Mouse (Mus musculus) gastrocnemius, adult 8-10 months (tissue): Measurements from ENCODE around the gene Clcn6. TPM values are rescaled to one million over a fixed set of nuclear protein-coding genes. Genes with fewer than 3 reads are reported as not detected.
A peak's percentile ranks its signal among the peaks of the same experiment; 100 is the strongest.

ENCODE experiments used
- DNase-seq, 2 experiments: peaks; one replicate each; pipeline ENCODE4 v3.0.0; 2022; ENCODE audit warnings: low spot score in 2 of 2
- total RNA-seq, 4 experiments: library from RNA; stranded (reverse); gene quantifications; 2 replicates each; pipeline ENCODE4 v1.2.4; 2022

Gene Clcn6
- total RNA-seq, 4 experiments from 2014 or later: 4.1 to 5.3 (median 4.7) TPM

DNA sequence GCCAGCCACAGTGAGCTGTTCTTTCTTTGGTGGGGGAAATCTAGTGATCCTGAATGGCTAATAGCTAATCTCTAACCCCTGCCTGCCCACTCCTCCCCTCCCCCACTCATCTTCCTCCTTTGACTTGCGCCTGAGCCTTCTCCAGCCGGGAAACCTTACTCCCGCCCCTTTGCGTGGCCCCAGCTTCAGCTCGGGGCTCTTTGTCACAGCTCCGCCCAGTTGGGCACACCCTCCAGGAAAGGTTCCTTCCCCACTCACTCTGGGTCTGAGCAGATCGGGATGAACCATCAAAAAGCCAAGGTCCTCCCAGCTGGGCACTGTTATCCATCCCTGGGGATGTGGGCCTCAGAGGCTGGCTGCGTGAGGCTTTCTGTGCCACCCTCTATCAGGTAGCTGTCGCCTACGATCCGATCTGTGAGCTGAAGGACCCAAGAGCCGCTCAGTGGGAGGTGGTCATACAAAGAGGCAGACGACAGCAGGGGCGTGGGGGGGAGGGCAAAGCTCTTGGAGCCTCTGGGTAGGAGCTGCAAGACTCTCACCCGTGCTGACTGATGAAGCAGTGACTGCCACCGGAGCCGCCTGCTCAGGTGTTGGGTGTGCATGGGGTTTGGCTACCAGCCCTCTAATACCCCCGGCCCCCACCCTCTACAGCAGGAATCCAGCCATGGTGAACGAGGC, 2.5 kb upstream of the Clcn6 start:
- peak; percentile 47 to 59 for DNase-seq

DNA sequence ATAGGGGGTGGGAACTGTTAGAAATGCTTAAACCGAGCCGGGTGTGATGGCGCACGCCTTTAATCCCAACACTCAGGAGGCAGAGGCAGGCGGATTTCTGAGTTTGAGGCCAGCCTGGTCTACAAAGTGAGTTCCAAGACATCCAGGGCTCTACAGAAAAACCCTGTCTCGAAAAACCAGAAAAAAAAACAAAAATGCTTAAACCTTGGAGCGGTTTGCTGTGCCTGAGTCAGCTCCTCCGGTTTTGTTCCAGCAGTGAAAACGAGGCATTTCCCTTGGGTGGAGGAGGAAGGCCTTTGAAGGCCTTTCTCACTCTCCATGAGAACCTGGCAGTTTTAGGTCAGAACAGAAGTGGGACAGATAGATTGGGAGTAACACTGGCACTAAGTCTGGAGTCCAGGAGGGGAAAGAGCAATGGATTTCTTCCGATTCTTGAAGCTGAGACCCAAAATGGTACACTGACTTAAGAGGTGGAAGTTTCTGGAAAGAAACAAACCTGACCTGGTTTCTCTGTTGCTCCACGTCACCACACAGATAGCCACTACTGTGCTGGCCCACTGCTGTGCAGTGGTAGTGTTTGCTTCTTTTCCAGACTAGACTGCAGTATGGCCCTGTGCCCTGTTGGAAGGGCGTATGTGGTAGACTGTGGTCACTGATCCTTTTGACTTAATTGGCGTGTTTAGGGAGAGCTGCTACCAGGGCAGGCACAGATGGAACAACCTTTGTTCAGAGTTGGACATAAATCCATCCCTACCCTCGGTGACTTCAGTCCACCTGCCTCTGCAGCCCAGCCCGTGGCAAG, 1.6 kb upstream of the Clcn6 start:
- DNase-seq: no peak

DNA sequence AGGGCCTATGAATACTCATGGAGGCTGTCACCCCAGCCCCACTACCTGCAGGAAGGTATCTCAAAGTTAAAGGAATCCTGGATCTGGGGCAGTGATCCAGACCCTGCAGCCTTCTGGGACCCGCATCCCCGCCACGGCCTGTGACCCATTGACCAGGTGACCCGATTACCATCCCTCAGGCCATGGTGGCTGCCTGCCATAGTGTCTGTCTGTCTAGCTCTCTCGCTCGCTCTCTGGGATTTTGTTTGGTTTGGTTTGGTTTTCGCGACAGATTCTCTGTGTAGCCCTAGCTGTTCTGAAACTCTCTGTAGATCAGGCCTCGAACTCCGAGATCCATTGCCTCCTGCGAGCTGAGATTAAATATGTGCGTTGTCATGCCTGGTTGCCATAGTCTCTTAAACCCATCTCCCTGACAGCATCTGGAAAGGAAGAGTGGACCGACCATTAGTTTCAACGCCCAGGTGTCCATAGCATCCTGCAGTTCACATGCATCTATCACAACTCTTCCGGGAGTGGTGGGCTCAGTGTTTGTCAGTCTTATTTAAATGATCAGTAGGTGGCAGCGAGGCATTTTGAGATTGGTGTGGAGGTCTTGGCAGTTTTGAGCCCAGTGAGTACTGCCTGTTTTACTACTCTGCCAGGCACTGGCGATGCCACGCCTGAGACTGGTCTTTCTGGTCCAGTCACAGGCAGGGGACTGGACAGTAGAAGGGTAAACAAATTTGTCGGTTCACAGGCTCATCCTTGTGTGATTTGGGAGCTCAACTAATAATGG, 820 bp upstream of the Clcn6 start:
- DNase-seq: no peak

DNA sequence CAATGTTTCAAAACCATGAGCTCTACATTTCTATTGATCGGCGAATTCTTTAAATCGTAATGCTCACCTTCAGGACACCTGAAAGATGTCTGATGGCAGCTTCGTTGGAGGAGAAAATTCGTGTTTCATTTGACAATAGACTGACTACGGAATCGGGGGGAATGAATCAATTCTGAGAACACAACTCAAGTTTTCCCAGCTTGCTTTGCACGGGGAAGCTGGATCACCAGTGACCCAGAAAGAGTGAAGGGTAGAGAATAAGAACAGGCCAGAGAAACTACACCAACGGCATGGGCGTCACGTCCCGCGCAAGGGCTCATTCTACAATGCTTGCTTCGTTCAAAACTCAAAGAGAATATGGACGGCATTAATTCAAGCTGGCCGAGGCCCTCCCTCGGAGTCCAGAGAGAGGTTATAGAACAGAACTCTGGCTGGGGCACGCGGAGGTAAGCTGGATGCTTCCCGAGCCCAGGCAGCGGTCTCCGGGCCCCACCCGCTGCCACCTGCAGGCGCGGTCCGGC, 482 bp downstream of the Clcn6 start:
- no peak for DNase-seq

GRCm38 (mm10) chr4:148035440-148035839, 3.2 kb downstream of the Clcn6 start:
- DNase-seq: no peak

DNA sequence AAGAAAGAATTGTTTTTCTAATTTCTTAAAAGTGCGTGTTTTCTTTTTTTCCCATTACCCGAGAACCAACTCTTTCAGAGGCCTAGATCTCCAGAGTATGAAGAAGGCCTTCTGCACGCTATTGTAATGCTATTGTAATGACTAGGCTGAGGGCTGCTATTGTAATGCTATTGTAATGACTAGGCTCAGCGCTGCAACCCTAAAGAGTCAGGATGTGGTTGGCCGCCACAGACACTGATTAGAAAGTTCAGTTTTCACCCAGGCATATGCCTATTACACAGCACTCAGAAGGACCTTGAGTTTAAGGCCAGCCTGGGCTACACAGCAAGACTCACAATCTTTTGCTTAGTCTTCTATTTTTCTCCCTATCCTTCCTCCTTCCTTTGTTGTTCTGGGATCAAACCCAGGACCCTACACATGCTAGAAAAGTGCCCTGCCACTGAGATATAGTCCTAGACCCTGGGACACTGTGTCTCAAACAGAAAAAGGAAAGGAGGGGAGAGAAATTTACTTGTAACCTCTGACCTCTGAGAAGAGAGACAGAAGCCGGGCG, 4.7 kb downstream of the Clcn6 start:
- no peak for DNase-seq

- no peak for DNase-seq
Observed at GRCm38 (mm10) chr4:148030506-148030905, 8.1 kb downstream of the Clcn6 start.

DNA sequence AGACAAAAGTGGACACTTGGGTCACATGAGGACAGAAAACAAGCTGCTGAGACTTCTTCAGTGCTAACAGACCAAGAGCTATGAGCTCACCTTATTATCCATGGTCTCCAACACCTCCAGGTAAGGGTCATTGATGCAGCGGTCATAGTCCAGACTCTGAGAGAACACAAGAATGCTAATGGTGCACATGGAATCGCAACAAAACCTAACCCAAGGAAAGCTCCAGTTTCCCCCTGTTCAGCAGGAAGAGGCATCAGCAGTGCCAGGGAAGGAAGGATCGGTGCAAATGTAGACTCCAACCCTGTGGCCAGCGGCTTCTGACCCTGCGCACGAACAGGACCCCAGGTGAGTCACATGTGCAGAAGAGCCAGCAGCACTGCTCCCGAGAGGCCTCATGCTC, 9.3 kb downstream of the Clcn6 start:
- no peak for DNase-seq

- no peak for DNase-seq
Observed at GRCm38 (mm10) chr4:148024003-148024402, 14.6 kb downstream of the Clcn6 start.

DNA sequence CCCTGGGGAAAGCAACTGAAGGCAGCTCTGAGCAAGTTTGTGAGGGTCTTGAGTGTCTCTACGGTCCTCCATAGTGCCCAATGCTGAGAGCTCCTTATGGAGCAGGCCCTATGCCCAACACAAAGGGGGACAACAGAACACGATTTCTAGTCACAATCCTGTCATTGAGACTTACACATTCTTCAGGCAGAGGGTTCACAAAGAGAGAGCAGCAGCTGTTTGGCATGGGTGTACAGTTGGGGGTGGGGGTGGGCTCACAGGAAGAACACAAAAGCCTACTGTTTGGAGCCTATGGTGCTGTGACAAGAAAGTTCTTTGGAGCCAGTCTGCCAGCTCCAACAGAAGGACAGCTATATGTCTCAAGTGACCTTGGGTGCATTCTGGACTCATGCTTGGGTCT, 20.2 kb downstream of the Clcn6 start:
- DNase-seq: no peak

DNA sequence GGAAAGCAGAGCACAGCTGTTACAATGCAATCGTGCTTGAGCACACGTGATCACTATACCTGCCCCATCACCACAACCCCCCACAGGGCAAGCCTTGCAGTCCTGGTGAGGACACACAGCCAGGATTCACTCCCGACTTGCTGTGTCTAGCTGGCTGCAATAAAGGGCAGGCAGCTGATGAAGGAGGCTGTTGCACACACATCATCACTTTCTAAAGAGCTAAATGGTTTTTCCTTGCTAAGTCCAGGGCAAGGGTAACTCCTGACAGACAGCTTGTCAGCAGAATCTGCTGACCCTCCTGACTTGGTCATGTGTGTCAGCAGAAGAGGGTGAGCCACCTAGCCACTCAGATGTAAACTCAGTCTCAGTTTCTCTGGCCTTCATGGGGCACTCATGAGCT, 21.6 kb downstream of the Clcn6 start:
- no peak for DNase-seq

DNA sequence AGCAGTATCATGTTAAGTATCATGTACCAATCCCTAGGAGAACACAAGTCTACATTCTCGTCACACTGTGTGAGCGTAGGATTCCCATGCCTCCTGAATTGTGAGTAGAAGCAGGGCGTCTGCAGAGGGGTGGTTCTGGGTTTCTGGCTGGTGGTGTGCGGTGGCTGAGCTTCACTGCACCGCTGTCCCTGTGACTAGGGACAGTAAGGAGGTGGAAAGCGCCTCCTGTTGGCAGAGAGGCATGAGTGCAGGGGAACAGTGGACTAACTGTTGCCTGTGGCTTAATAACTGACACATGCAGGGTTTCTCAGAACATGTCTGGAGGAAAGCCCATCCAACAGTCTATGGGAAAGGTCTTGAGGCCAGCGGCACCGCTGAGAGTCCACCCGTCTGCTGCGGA, 23.2 kb downstream of the Clcn6 start:
- DNase-seq: no peak

GRCm38 (mm10) chr4:148012216-148012615, 26.4 kb downstream of the Clcn6 start:
- no peak for DNase-seq

- DNase-seq: no peak
Observed at GRCm38 (mm10) chr4:148011332-148011731, 27.3 kb downstream of the Clcn6 start.

GRCm38 (mm10) chr4:148009641-148010040, 29.0 kb downstream of the Clcn6 start:
- DNase-seq: no peak

DNA sequence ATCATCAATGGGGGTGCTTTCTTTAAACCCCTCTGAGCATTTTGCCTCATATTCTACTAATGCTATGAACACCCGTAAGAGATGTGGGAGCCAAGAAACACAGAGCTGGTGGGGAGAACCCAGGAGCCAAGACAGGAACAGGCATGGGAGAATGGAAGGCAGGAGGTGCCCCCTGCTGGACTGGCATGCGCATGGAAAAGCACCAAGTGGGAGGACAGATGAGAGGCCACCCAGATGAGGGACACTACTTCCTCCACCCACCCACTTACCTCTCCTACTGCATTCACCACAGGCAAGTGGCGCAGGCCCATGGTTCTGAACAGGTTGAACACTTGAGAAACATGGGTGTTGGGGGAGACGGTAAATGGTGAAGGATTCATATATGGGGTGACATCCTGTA, 30.2 kb downstream of the Clcn6 start:
- peak; percentile 9 to 42 for DNase-seq

GRCm38 (mm10) chr4:148004361-148004760, 34.3 kb downstream of the Clcn6 start:
- no peak for DNase-seq

DNA sequence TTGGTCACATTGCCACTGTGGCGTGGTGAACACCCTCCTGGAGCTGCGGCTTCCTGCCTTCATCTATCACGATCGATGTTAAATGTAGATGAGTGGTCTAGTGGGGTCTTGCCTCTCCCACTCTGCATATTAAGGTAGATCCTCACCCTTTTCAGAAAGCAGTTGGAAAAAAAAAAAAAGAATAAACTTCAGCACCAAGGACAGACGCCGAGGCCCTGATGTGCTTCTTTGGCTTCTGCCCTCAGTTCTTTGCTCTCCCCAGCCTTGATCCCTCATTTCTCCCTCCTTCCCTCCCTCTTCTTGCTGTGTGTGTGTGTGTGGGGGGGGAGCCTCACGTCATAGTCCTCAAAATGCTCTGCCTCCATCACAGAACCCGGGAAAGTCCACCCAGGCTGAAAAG, 36.8 kb downstream of the Clcn6 start:
- DNase-seq: no peak

DNA sequence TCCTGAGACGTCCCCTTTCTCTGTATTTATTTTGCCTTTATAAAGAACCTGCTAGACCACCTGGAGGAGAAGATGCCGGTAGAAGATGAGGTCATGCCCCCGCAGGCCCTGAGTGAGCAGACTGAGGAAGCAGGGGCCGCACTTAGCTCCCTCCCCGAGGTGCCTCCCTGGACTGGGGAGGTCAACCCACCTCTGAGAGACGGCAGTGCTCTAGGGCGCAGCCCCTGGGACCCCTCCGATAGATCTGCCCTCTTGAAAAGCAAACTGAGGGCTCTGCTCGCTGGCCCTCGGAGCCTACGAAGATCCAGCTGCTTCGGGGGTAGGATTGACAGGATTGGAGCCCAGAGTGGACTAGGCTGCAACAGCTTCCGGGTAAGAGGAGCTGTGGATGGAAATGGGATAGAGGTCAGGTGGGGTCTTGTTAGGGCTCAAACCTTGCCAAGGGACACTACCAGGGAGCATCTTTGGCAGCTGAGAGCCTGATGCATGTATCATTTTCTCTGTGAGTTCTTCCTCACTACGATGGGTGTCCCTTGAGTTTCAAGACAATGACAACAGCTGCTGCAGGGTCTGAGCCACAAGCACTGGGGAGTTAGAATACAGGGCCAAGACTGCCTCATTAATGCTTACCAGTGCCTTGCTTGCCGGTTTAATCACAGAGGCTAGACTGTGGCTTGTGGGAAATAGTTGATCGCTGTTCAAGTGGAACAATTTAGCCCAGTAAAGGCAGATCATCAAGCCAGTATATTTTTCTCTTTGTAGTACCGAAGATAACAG, 37.4 kb downstream of the Clcn6 start:
- no peak for DNase-seq

DNA sequence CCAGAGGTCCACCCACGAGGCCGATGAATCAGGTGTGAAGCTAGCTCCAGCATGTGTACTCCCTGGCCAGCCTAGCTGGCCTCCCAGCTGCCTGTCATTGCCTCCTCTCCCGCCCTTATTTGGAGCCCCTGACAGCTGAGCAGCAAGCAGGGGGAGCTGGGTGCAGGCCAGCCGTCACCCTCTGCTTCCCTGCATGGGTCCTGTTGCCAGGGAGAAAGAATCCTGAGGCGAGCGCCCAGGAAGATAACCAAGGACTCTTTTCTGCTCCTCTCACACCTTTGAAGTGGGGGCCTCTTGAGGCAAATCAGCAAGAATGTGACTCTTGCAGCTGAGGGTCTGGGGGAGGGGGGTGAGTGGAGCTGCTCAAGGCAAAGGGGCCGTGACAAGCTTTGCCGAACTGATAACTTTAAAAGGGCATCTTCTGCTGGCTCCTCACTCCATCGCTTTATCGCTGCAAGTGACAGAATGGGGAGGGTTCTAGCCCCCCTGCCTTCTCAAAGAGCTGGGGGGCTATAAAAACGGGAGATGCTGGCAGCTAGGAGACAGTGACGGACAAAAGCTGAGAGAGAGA, 38.3 kb downstream of the Clcn6 start, which contains the start of gene Nppa:
Gene Nppa, plus strand, starts transcription at position 521 of the 571 bp plus-strand sequence.
- DNase-seq: no peak
